21 mouse cellular contexts compared by ENCODE assay signal in genomic region chr2:41665819-41666218, GRCm38 (mm10).
"Had no signal": no experiment of that assay in that cellular context is flagged by ENCODE, and none has a peak within 500 bp of the region (broad histone marks: within the 10 kb centered on the region; RNA-seq: fewer than 3 reads in every experiment).

No protein-coding gene starts in this region.

- H3K4me3 ChIP-seq: layer of hippocampus, adult 2 months; limb, embryonic 10.5 days; limb, embryonic 13.5 days; liver, embryonic 12.5 days; liver, embryonic 15.5 days; midbrain, embryonic 12.5 days; myocyte; neural tube, embryonic 13.5 days had no signal

- H3K27ac ChIP-seq: kidney, postnatal 0 days; layer of hippocampus, adult 2 months; limb, embryonic 10.5 days; limb, embryonic 13.5 days; liver, embryonic 12.5 days; liver, embryonic 15.5 days; midbrain, embryonic 12.5 days; neural tube, embryonic 13.5 days had no signal

- H3K9ac ChIP-seq: limb, embryonic 13.5 days; liver, embryonic 12.5 days; liver, embryonic 15.5 days; midbrain, embryonic 12.5 days; neural tube, embryonic 13.5 days had no signal

- H3K4me2 ChIP-seq: limb, embryonic 13.5 days; liver, embryonic 12.5 days; liver, embryonic 15.5 days; midbrain, embryonic 12.5 days; neural tube, embryonic 13.5 days had no signal

- ATAC-seq: liver, embryonic 12.5 days had no signal

- H3K36me3 ChIP-seq: limb, embryonic 10.5 days; limb, embryonic 13.5 days; liver, embryonic 12.5 days; liver, embryonic 15.5 days; midbrain, embryonic 12.5 days; neural tube, embryonic 13.5 days had no signal

- H3K9me3 ChIP-seq: limb, embryonic 10.5 days; limb, embryonic 13.5 days; liver, embryonic 12.5 days; liver, embryonic 15.5 days; midbrain, embryonic 12.5 days; neural tube, embryonic 13.5 days had no signal

- DNase-seq: kidney, adult 2 months; kidney, postnatal 25 days; layer of hippocampus, adult 9-11 months; liver; lung, adult 2 months; lung, postnatal 14 days; lung, postnatal 4 days; retina, postnatal 1 day; right cerebral cortex, postnatal 25 days; spleen, adult 18-20 months; thymus, adult 18-20 months; thymus, postnatal 36 days had no signal

- H3K4me1 ChIP-seq: limb, embryonic 10.5 days; limb, embryonic 13.5 days; liver, embryonic 12.5 days; liver, embryonic 15.5 days; neural tube, embryonic 13.5 days had no signal

- H3K27me3 ChIP-seq: limb, embryonic 13.5 days; liver, embryonic 12.5 days; liver, embryonic 15.5 days; midbrain, embryonic 12.5 days; neural tube, embryonic 13.5 days had no signal
